Mouse (Mus musculus) neural tube, embryonic 14.5 days (tissue): ENCODE data around the gene Lsm14b. TPM values are rescaled to one million over a fixed set of nuclear protein-coding genes. Genes with fewer than 3 reads are reported as not detected.

ENCODE experiments used
- ATAC-seq: fragments of 200-750 bp; cut with Nextera tagmentation; 2 replicates; pipeline ENCODE4 v1.8.0; 2017; ENCODE audit warnings: low read depth, mild to moderate bottlenecking, moderate TSS enrichment, moderate library complexity
- H3K27ac ChIP-seq: fragments of 300-500 bp; sonication (generic); 2 replicates; pipeline ENCODE4 v1.5.1; 2014; ENCODE audit warnings: low read depth, mild to moderate bottlenecking, control low read depth, low read length, moderate library complexity, mixed read lengths
- H3K27me3 ChIP-seq: fragments of 300-500 bp; sonication (generic); 2 replicates; pipeline ENCODE4 v1.6.1; 2014; ENCODE audit warnings: low read length; ENCODE audit not compliant: control insufficient read depth, insufficient read depth
- H3K36me3 ChIP-seq: fragments of 300-500 bp; sonication (generic); 2 replicates; pipeline ENCODE4 v1.6.1; 2014; ENCODE audit warnings: low read length, mixed read lengths; ENCODE audit not compliant: control insufficient read depth, insufficient read depth
- H3K4me1 ChIP-seq: fragments of 300-500 bp; sonication (generic); 2 replicates; pipeline ENCODE4 v1.6.1; 2014; ENCODE audit warnings: low read length; ENCODE audit not compliant: control insufficient read depth, insufficient read depth
- H3K4me2 ChIP-seq: fragments of 300-500 bp; sonication (generic); 2 replicates; pipeline ENCODE4 v1.6.1; 2014; ENCODE audit warnings: mild to moderate bottlenecking, low read depth, low read length, control low read depth
- H3K4me3 ChIP-seq: fragments of 300-500 bp; sonication (generic); 2 replicates; pipeline ENCODE4 v1.5.1; 2014; ENCODE audit warnings: low read depth, low read length, control low read depth, mixed read lengths
- H3K9ac ChIP-seq: fragments of 300-500 bp; sonication (generic); replicated peaks from 2 replicates; pipeline ENCODE4 v1.6.1; 2014; ENCODE audit warnings: low read depth, mild to moderate bottlenecking, control low read depth, low read length, mixed read lengths
- H3K9me3 ChIP-seq: fragments of 300-500 bp; sonication (generic); 2 replicates; pipeline ENCODE4 v1.6.1; 2016; ENCODE audit warnings: low read length; ENCODE audit not compliant: control insufficient read depth
- WGBS: fragments of 180-500 bp; shearing (Covaris S2); extraction: QIAGEN DNeasy Blood & Tissue Kit; methylation state at CpG from one replicate; pipeline ENCODE4 v1.1.7; 2014; 5-methylcytosine and 5-hydroxymethylcytosine counted together
- polyA plus RNA-seq: library from polyadenylated mRNA; unstranded; fragments of >200 nt; fragmentation: Nextera tagmentation; extraction: Ambion mirVana; gene quantifications from 2 replicates; pipeline ENCODE4 v1.2.1, GENCODE M21; 2014

Gene Lsm14b
- polyA plus RNA-seq, 1 experiment from 2014 or later, result 17.3 TPM

GRCm38 (mm10) chr2:180006352-180007017 lies 18.3 kb upstream of the Lsm14b start:
- no peak overlapping the region for H3K9ac ChIP-seq
- H3K27me3 ChIP-seq, result no peaks in the 10 kb centered on the region
- no peak overlapping the region for H3K4me2 ChIP-seq
- 65% methylated on average over 8 of the region's 9 CpGs for WGBS
- no peaks in the 10 kb centered on the region for H3K36me3 ChIP-seq
- H3K4me1 ChIP-seq, result no peaks in the 10 kb centered on the region
- no peak overlapping the region for H3K4me3 ChIP-seq
- no peak overlapping the region for H3K27ac ChIP-seq
- H3K9me3 ChIP-seq, result no peaks in the 10 kb centered on the region
- no peak for ATAC-seq

GRCm38 (mm10) chr2:180010686-180011085 lies 14.1 kb upstream of the Lsm14b start:
- Histone ChIP-seq H3K27me3 (no peaks in the 10 kb centered on the region), H3K9ac (no peak overlapping the region), H3K4me2 (no peak overlapping the region), H3K4me3 (no peak overlapping the region), H3K4me1 (no peaks in the 10 kb centered on the region), H3K27ac (no peak overlapping the region), H3K9me3 (no peaks in the 10 kb centered on the region), H3K36me3 (no peaks in the 10 kb centered on the region)
- WGBS, result 95% methylated on average over 7 of the region's 7 CpGs
- ATAC-seq, result no peak

GRCm38 (mm10) chr2:180011370-180011769 lies 13.4 kb upstream of the Lsm14b start:
- WGBS, result 90% methylated on average over 6 of the region's 6 CpGs
- no peaks in the 10 kb centered on the region for H3K27me3 ChIP-seq
- no peak for ATAC-seq

GRCm38 (mm10) chr2:180013686-180014085 lies 11.1 kb upstream of the Lsm14b start:
- no peak overlapping the region for H3K9ac ChIP-seq
- no peak overlapping the region for H3K27ac ChIP-seq
- no peak for ATAC-seq
- 93% methylated on average over 7 of the region's 7 CpGs for WGBS
- H3K4me2 ChIP-seq, result no peak overlapping the region
- H3K4me1 ChIP-seq, result no peaks in the 10 kb centered on the region
- no peaks in the 10 kb centered on the region for H3K27me3 ChIP-seq
- H3K4me3 ChIP-seq, result no peak overlapping the region
- no peaks in the 10 kb centered on the region for H3K36me3 ChIP-seq
- H3K9me3 ChIP-seq, result no peaks in the 10 kb centered on the region

More at GRCm38 (mm10) chr2:180011370-180011769, 13.4 kb upstream of the Lsm14b start:
- Histone ChIP-seq H3K4me3 (no peak overlapping the region), H3K4me1 (no peaks in the 10 kb centered on the region), H3K9me3 (no peaks in the 10 kb centered on the region), H3K4me2 (no peak overlapping the region), H3K9ac (no peak overlapping the region), H3K36me3 (no peaks in the 10 kb centered on the region), H3K27ac (no peak overlapping the region)

GRCm38 (mm10) chr2:180017632-180018031 lies 7.2 kb upstream of the Lsm14b start:
- H3K4me1 ChIP-seq, result no peaks in the 10 kb centered on the region
- H3K9me3 ChIP-seq, result no peaks in the 10 kb centered on the region
- H3K27ac ChIP-seq, result no peak overlapping the region
- no peak for ATAC-seq
- no peaks in the 10 kb centered on the region for H3K27me3 ChIP-seq
- H3K4me2 ChIP-seq, result no peak overlapping the region
- no peaks in the 10 kb centered on the region for H3K36me3 ChIP-seq
- H3K4me3 ChIP-seq, result no peak overlapping the region
- 81% methylated on average over 4 of the region's 4 CpGs for WGBS
- H3K9ac ChIP-seq, result no peak overlapping the region

- Histone ChIP-seq H3K4me2 (no peak overlapping the region), H3K27ac (no peak overlapping the region), H3K27me3 (no peaks in the 10 kb centered on the region), H3K9ac (no peak overlapping the region), H3K4me3 (no peak overlapping the region), H3K4me1 (no peaks in the 10 kb centered on the region), H3K36me3 (no peaks in the 10 kb centered on the region), H3K9me3 (no peaks in the 10 kb centered on the region)
- ATAC-seq, result no peak
- WGBS, result 70% methylated on average over 9 of the region's 9 CpGs
Measured at GRCm38 (mm10) chr2:180018573-180018972, 6.2 kb upstream of the Lsm14b start.

GRCm38 (mm10) chr2:180020091-180020661 lies 4.6 kb upstream of the Lsm14b start:
- Histone ChIP-seq H3K4me2 (no peak overlapping the region), H3K4me1 (no peaks in the 10 kb centered on the region), H3K27me3 (no peaks in the 10 kb centered on the region), H3K27ac (no peak overlapping the region), H3K36me3 (no peaks in the 10 kb centered on the region), H3K9ac (no peak overlapping the region), H3K9me3 (no peaks in the 10 kb centered on the region), H3K4me3 (no peak overlapping the region)
- no peak for ATAC-seq
- WGBS, result 75% methylated on average over 7 of the region's 7 CpGs

- Histone ChIP-seq H3K27ac (no peak overlapping the region), H3K4me1 (peaks cover under 1% of the 10 kb centered on the region), H3K4me2 (no peak overlapping the region), H3K9me3 (no peaks in the 10 kb centered on the region), H3K4me3 (no peak overlapping the region), H3K36me3 (no peaks in the 10 kb centered on the region), H3K27me3 (no peaks in the 10 kb centered on the region), H3K9ac (no peak overlapping the region)
- no peak for ATAC-seq
- WGBS, result 83% methylated on average over 8 of the region's 8 CpGs
Measured at GRCm38 (mm10) chr2:180020919-180021318, 3.9 kb upstream of the Lsm14b start.

- H3K4me1 ChIP-seq, result peaks cover 19% of the 10 kb centered on the region
- H3K27ac ChIP-seq, result no peak overlapping the region
- H3K9ac ChIP-seq, result no peak overlapping the region
- WGBS, result 65% methylated on average over 6 of the region's 6 CpGs
- no peaks in the 10 kb centered on the region for H3K9me3 ChIP-seq
- H3K36me3 ChIP-seq, result peaks cover 4% of the 10 kb centered on the region; the same call in 1 of the 2 replicates
- no peaks in the 10 kb centered on the region for H3K27me3 ChIP-seq
- no peak overlapping the region for H3K4me3 ChIP-seq
- H3K4me2 ChIP-seq, result no peak overlapping the region
- no peak for ATAC-seq
Measured at GRCm38 (mm10) chr2:180022751-180023150, 2.0 kb upstream of the Lsm14b start.
